In the genomic region with DNA sequence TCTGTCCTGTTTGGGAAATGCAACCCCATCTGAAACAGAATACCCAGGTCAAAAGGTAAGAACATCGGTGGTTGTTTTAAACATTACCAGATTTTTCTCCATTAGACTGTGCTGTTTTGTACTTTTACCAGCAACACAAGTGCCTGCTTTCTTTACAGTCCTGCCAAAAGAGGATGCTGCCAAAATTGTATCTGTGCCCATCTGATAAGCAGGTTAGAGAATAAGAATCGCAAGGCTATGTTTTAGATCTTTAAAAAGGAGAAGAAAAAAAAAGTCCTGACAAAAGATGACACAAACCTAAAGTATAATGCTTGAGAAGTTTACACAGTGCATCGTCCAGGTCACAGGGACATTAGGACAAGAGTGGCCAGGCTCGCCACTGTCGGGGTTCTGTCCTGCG, we compare ENCODE assay signal across 29 mouse cellular contexts. TPM values are rescaled to one million over a fixed set of nuclear protein-coding genes. Genes with fewer than 3 reads are reported as not detected.
DNase-seq lines count a peak whose midpoint lies in the region; ATAC-seq and TF ChIP-seq lines count a peak whose summit lies in the region.
"Had no signal": no experiment of that assay in that cellular context is flagged by ENCODE, and none has a peak within 500 bp of the region (broad histone marks: within the 10 kb centered on the region; RNA-seq: fewer than 3 reads in every experiment).

No protein-coding gene starts in this region.

- no peaks in the 10 kb centered on the region for H3K27me3 ChIP-seq in liver, adult 2 months (ENCODE audit: control insufficient read depth, insufficient read depth, low read length)
- no peaks in the 10 kb centered on the region for H3K27me3 ChIP-seq in liver, embryonic 11.5 days (replicated peaks; ENCODE audit: control insufficient read depth, insufficient read depth, low read length)
- H3K27me3 ChIP-seq in hindbrain, embryonic 16.5 days (replicated peaks; ENCODE audit: control insufficient read depth, insufficient read depth, low read length) = no peaks in the 10 kb centered on the region
- H3K27me3 ChIP-seq: embryonic facial prominence, embryonic 12.5 days; forebrain, embryonic 15.5 days; hindbrain, embryonic 15.5 days; kidney, embryonic 15.5 days; limb, embryonic 12.5 days; liver, embryonic 12.5 days; stomach, embryonic 15.5 days had no signal

- no peaks in the 10 kb centered on the region for H3K9me3 ChIP-seq in liver, embryonic 11.5 days (ENCODE audit: control insufficient read depth, low read length)
- no peaks in the 10 kb centered on the region for H3K9me3 ChIP-seq in hindbrain, embryonic 16.5 days (ENCODE audit: control insufficient read depth, low read length)
- H3K9me3 ChIP-seq: embryonic facial prominence, embryonic 12.5 days; forebrain, embryonic 10.5 days; forebrain, embryonic 15.5 days; G1E; hindbrain, embryonic 10.5 days; hindbrain, embryonic 15.5 days; kidney, embryonic 15.5 days; limb, embryonic 12.5 days; liver, embryonic 12.5 days; stomach, embryonic 15.5 days had no signal

- no peaks in the 10 kb centered on the region for H3K4me1 ChIP-seq in liver, adult 2 months (ENCODE audit: control insufficient read depth, insufficient read depth, low read length)
- no peaks in the 10 kb centered on the region for H3K4me1 ChIP-seq in liver, embryonic 11.5 days (replicated peaks; ENCODE audit: control insufficient read depth, insufficient read depth, low read length)
- H3K4me1 ChIP-seq in hindbrain, embryonic 16.5 days (ENCODE audit: control insufficient read depth, insufficient read depth, low read depth, low read length) = no peaks in the 10 kb centered on the region
- H3K4me1 ChIP-seq: embryonic facial prominence, embryonic 12.5 days; forebrain, embryonic 10.5 days; hindbrain, embryonic 10.5 days; hindbrain, embryonic 15.5 days; kidney, embryonic 15.5 days; limb, embryonic 12.5 days; liver, embryonic 12.5 days; stomach, embryonic 15.5 days had no signal

- no peak overlapping the region for H3K4me3 ChIP-seq in liver, adult 2 months (ENCODE audit: insufficient read depth, low read depth, low read length)
- H3K4me3 ChIP-seq in liver, embryonic 11.5 days (ENCODE audit: low read depth, low read length) = no peak overlapping the region
- H3K4me3 ChIP-seq in hindbrain, embryonic 16.5 days (ENCODE audit: low read length) = no peak overlapping the region
- H3K4me3 ChIP-seq: embryonic facial prominence, embryonic 12.5 days; forebrain, embryonic 10.5 days; forebrain, embryonic 15.5 days; gastrocnemius, adult 2 months; hindbrain, embryonic 10.5 days; hindbrain, embryonic 15.5 days; kidney, embryonic 15.5 days; limb, embryonic 12.5 days; liver, embryonic 12.5 days; stomach, embryonic 15.5 days had no signal

- peak; percentile 17 to 67 for DNase-seq in adrenal gland, adult (ENCODE audit: inconsistent age in 2 of 2, low spot score in 1 of 2)
- DNase-seq in adrenal gland, postnatal 4 days (ENCODE audit: low spot score in 2 of 2) = no peak
- DNase-seq in liver, adult 2 months (ENCODE audit: extremely low read depth, low read depth, low spot score) = peak; percentile 25
- no peak for DNase-seq in liver, embryonic 11.5 days (ENCODE audit: low spot score)
- DNase-seq in adrenal gland, postnatal 36 days = peak; percentile 17 to 34
- DNase-seq in embryo, embryonic 11 days = no peak
- DNase-seq: cerebellum, adult 2 months; cerebellum, postnatal 25 days; gastrocnemius, adult 2 months; heart, postnatal 14 days; kidney, adult 18-20 months; kidney, postnatal 25 days; liver, postnatal 0 days; midbrain, embryonic 14.5 days; right cerebral cortex, postnatal 25 days; thymus, postnatal 14 days had no signal

- no peak overlapping the region for H3K9ac ChIP-seq in liver, adult 2 months (ENCODE audit: low read depth, low read length)
- H3K9ac ChIP-seq in liver, embryonic 11.5 days (ENCODE audit: low read depth, low read length) = no peak overlapping the region
- no peak overlapping the region for H3K9ac ChIP-seq in hindbrain, embryonic 16.5 days (ENCODE audit: low read depth, low read length)
- H3K9ac ChIP-seq: embryonic facial prominence, embryonic 12.5 days; forebrain, embryonic 15.5 days; hindbrain, embryonic 15.5 days; kidney, embryonic 15.5 days; limb, embryonic 12.5 days; liver, embryonic 12.5 days; liver, postnatal 0 days; stomach, embryonic 15.5 days had no signal

- no peak for ATAC-seq in liver, embryonic 11.5 days (replicated peaks; ENCODE audit: low FRiP score)
- no peak for ATAC-seq in hindbrain, embryonic 16.5 days
- ATAC-seq: forebrain, embryonic 15.5 days; liver, embryonic 12.5 days; liver, postnatal 0 days had no signal

- no peak overlapping the region for H3K4me2 ChIP-seq in liver, embryonic 11.5 days
- H3K4me2 ChIP-seq in hindbrain, embryonic 16.5 days (ENCODE audit: low read length) = no peak overlapping the region
- H3K4me2 ChIP-seq: embryonic facial prominence, embryonic 12.5 days; forebrain, embryonic 15.5 days; hindbrain, embryonic 15.5 days; kidney, embryonic 15.5 days; limb, embryonic 12.5 days; liver, embryonic 12.5 days; stomach, embryonic 15.5 days had no signal

- no peak overlapping the region for H3K27ac ChIP-seq in liver, adult 2 months (replicated peaks; ENCODE audit: insufficient read depth, low read depth, low read length)
- H3K27ac ChIP-seq in liver, embryonic 11.5 days (ENCODE audit: low read depth, low read length) = no peak overlapping the region
- H3K27ac ChIP-seq in hindbrain, embryonic 16.5 days (ENCODE audit: low read depth, low read length) = no peak overlapping the region
- H3K27ac ChIP-seq: embryonic facial prominence, embryonic 12.5 days; forebrain, embryonic 10.5 days; forebrain, embryonic 15.5 days; gastrocnemius, adult 2 months; hindbrain, embryonic 10.5 days; hindbrain, embryonic 15.5 days; kidney, embryonic 15.5 days; limb, embryonic 12.5 days; liver, embryonic 12.5 days; macrophage; stomach, embryonic 15.5 days had no signal

- TF ChIP-seq POLR2A in liver, adult 2 months (IDR thresholded peaks at IDR 0.05; ENCODE audit: extremely low read depth, insufficient read depth, low read length) = no peak

- WGBS in liver, adult 2 months = 63% methylated on average over 6 of the region's 6 CpGs
- 78% methylated on average over 6 of the region's 6 CpGs for WGBS in liver, embryonic 11.5 days
- 92% methylated on average over 6 of the region's 6 CpGs for WGBS in hindbrain, embryonic 16.5 days

- no peak for TF ChIP-seq CTCF in liver, adult 2 months (IDR thresholded peaks at IDR 0.05; ENCODE audit: low read depth, low read length)

- H3K36me3 ChIP-seq in liver, adult 2 months (ENCODE audit: control insufficient read depth, insufficient read depth, low read length) = no peaks in the 10 kb centered on the region
- H3K36me3 ChIP-seq in liver, embryonic 11.5 days (ENCODE audit: control insufficient read depth, insufficient read depth, low read length) = no peaks in the 10 kb centered on the region
- H3K36me3 ChIP-seq in hindbrain, embryonic 16.5 days (ENCODE audit: control insufficient read depth, insufficient read depth, low read length) = no peaks in the 10 kb centered on the region
- H3K36me3 ChIP-seq: embryonic facial prominence, embryonic 12.5 days; forebrain, embryonic 10.5 days; forebrain, embryonic 15.5 days; G1E; hindbrain, embryonic 10.5 days; hindbrain, embryonic 15.5 days; kidney, embryonic 15.5 days; limb, embryonic 12.5 days; liver, embryonic 12.5 days; stomach, embryonic 15.5 days had no signal

- H3K79me2 ChIP-seq in liver, adult 2 months (ENCODE audit: control insufficient read depth, insufficient read depth, low read length) = no peaks in the 10 kb centered on the region

RNA-seq across cellular contexts. Expression of a gene that starts 20.5 kb away (rescaled TPM):
- 10 to 100 TPM; 18.1 to 20.4 TPM for total RNA-seq in adrenal gland, postnatal 4 days (2021)
- 0.47 and 0.65 TPM in 2 replicates for total RNA-seq in liver, adult 2 months (2014; rRNA removed)
- polyA plus RNA-seq in liver, adult 2 months (2012; rRNA removed) = 0.16 and 0.80 TPM in 2 replicates
- polyA plus RNA-seq in liver, embryonic 11.5 days (2014; fragmentation: Nextera tagmentation; extraction: Ambion mirVana) = 22.5 and 25.3 TPM in 2 replicates
- total RNA-seq in adrenal gland, postnatal 36 days (2021) = 10 to 100 TPM; 17.2 to 20.1 TPM
- 26.7 and 33.4 TPM in 2 replicates for polyA plus RNA-seq in hindbrain, embryonic 16.5 days (2015; fragmentation: Nextera tagmentation; extraction: Ambion mirVana)
- total RNA-seq: monocyte, adult 5-6 weeks had no signal
- polyA plus RNA-seq: G1E had no signal

RNA-seq across cellular contexts. Expression of a gene that starts 23.7 kb away (rescaled TPM):
- 1 to 10 TPM; 3.6 to 5.1 TPM for total RNA-seq in adrenal gland, postnatal 4 days (2021)
- 0.09 and 0.20 TPM in 2 replicates for total RNA-seq in liver, adult 2 months (2014; rRNA removed)
- 0.02 TPM in 1 of 2 replicates, not detected in the other for polyA plus RNA-seq in liver, adult 2 months (2012; rRNA removed)
- polyA plus RNA-seq in liver, embryonic 11.5 days (2014; fragmentation: Nextera tagmentation; extraction: Ambion mirVana) = 1.0 and 1.2 TPM in 2 replicates
- 1 to 10 TPM; 3.1 to 4.0 TPM for total RNA-seq in adrenal gland, postnatal 36 days (2021)
- 4.4 and 4.9 TPM in 2 replicates for polyA plus RNA-seq in hindbrain, embryonic 16.5 days (2015; fragmentation: Nextera tagmentation; extraction: Ambion mirVana)
- total RNA-seq: monocyte, adult 5-6 weeks had no signal
- polyA plus RNA-seq: G1E, macrophage had no signal

Comparison
In these comparisons a context has a peak if more than half of its experiments do, and no peak if none do; other contexts are left out.
1. DNase-seq: peak in adrenal gland, adult (2 of 2), liver, adult 2 months (single experiment) and adrenal gland, postnatal 36 days (2 of 2); none in adrenal gland, postnatal 4 days (0 of 2), liver, embryonic 11.5 days (single experiment) and embryo, embryonic 11 days (single experiment).
2. RNA of a gene that starts 20.5 kb away (total RNA-seq): 18.1 to 20.4 TPM in adrenal gland, postnatal 4 days and 17.2 to 20.1 TPM in adrenal gland, postnatal 36 days; 0.47 to 0.65 TPM in liver, adult 2 months; every median in the first group is over 10 times any median in the second.